Mouse (Mus musculus) lung, postnatal 0 days (tissue): ENCODE results near the gene Kdm6b.

Experiments
- CTCF ChIP-seq: IDR thresholded peaks from 2 replicates; pipeline ENCODE4 v1.5.1; 2016; ENCODE audit warnings: antibody characterized with exemption, mild to moderate bottlenecking
- EP300 ChIP-seq: IDR thresholded peaks from 2 replicates; pipeline ENCODE4 v1.6.1; 2016; ENCODE audit warnings: antibody characterized with exemption, mild to moderate bottlenecking, control low read depth

GRCm38 (mm10) chr11:69415668-69416451 lies 2.4 kb upstream of the Kdm6b start:
- TF ChIP-seq EP300, result no peak
- TF ChIP-seq CTCF, result no peak
